Mouse (Mus musculus): Measurements from ENCODE around the gene Rnf181. TPM values are rescaled to one million over a fixed set of nuclear protein-coding genes. Genes with fewer than 3 reads are reported as not detected.

Rnf181 gene
- polyA plus RNA-seq, 1 experiment, result 104 TPM

GRCm38 (mm10) chr6:72323786-72324508, 42.8 kb downstream of the Rnf181 start:
- peaks cover 4% of the 10 kb centered on the region; the same call in 1 of the 2 replicates for H3K4me1 ChIP-seq (ENCODE audit: control insufficient read depth, insufficient read depth, low read length)
- TF ChIP-seq CTCF (IDR thresholded peaks at IDR 0.05; ENCODE audit: control insufficient read depth, insufficient read depth, low read length) (no peak), POLR2A (IDR thresholded peaks at IDR 0.05; ENCODE audit: borderline replicate concordance, control insufficient read depth, low read depth, low read length) (no peak)
- 82% methylated on average over 6 of the region's 6 CpGs for WGBS
- H3K4me3 ChIP-seq (replicated peaks; ENCODE audit: control insufficient read depth, low read depth, low read length), result no peak overlapping the region
- no peak overlapping the region for H3K27ac ChIP-seq (ENCODE audit: control insufficient read depth, insufficient read depth, low read depth, low read length, poor library complexity)

DNA sequence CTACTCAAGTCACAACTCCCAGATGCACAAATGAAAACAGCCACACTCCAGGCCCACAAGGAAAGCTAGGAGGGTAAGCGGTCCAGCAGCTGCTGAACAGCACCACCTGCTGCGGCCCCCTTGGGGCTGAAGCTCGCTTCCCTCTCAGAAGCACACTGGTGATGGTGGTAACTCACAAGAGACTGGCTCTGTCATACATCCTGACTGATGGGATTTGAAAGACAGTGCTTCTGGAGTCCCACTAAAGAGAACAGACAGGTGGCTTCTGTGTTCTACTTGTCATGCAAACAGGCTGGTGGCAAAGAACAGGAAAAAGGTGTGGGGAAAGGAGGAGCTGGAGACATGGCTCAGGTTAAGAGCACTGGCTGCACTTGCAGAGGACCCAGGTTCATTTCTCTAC, 43.8 kb downstream of the Rnf181 start:
- Histone ChIP-seq H3K4me1 (ENCODE audit: control insufficient read depth, insufficient read depth, low read length) (no peaks in the 10 kb centered on the region), H3K4me3 (replicated peaks; ENCODE audit: control insufficient read depth, low read depth, low read length) (no peak overlapping the region), H3K27ac (ENCODE audit: control insufficient read depth, insufficient read depth, low read depth, low read length, poor library complexity) (no peak overlapping the region)
- TF ChIP-seq CTCF (IDR thresholded peaks at IDR 0.05; ENCODE audit: control insufficient read depth, insufficient read depth, low read length) (no peak), POLR2A (IDR thresholded peaks at IDR 0.05; ENCODE audit: borderline replicate concordance, control insufficient read depth, low read depth, low read length) (no peak)
- 96% methylated on average over 3 of the region's 3 CpGs for WGBS

- TF ChIP-seq CTCF (IDR thresholded peaks at IDR 0.05; ENCODE audit: control insufficient read depth, insufficient read depth, low read length), result no peak
- WGBS, result 66% methylated on average over 11 of the region's 11 CpGs
- no peak overlapping the region for H3K27ac ChIP-seq (ENCODE audit: control insufficient read depth, insufficient read depth, low read depth, low read length, poor library complexity)
- H3K4me3 ChIP-seq (replicated peaks; ENCODE audit: control insufficient read depth, low read depth, low read length), result no peak overlapping the region
- H3K4me1 ChIP-seq (ENCODE audit: control insufficient read depth, insufficient read depth, low read length), result no peaks in the 10 kb centered on the region
Measured at GRCm38 (mm10) chr6:72319019-72319418, 47.7 kb downstream of the Rnf181 start.

GRCm38 (mm10) chr6:72318440-72318839, 48.3 kb downstream of the Rnf181 start:
- Histone ChIP-seq H3K4me1 (ENCODE audit: control insufficient read depth, insufficient read depth, low read length) (no peaks in the 10 kb centered on the region), H3K27ac (ENCODE audit: control insufficient read depth, insufficient read depth, low read depth, low read length, poor library complexity) (no peak overlapping the region), H3K4me3 (replicated peaks; ENCODE audit: control insufficient read depth, low read depth, low read length) (no peak overlapping the region)
- TF ChIP-seq CTCF (IDR thresholded peaks at IDR 0.05; ENCODE audit: control insufficient read depth, insufficient read depth, low read length), result no peak
- 64% methylated on average over 5 of the region's 5 CpGs for WGBS

DNA sequence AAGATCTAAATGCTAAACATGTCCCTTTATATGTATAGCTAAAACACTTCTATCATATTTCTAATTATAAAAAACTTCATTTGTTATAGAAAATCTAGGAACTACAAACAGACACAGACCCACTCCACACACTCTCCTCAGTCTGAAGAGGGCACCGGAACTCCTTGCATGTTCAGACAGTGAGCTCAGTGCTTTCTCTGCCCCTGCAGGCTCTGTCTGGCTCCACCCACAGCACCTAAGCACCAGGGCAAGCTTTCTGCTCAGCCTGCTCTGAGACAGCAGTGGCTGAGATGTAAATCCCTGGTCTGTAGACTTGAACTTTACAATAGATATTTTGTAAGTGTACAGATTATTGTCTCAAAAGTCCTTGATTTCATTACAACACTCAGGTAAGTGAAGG, 50.7 kb downstream of the Rnf181 start:
- H3K4me1 ChIP-seq (ENCODE audit: control insufficient read depth, insufficient read depth, low read length), result no peaks in the 10 kb centered on the region
- TF ChIP-seq POLR2A (IDR thresholded peaks at IDR 0.05; ENCODE audit: borderline replicate concordance, control insufficient read depth, low read depth, low read length) (no peak), CTCF (IDR thresholded peaks at IDR 0.05; ENCODE audit: control insufficient read depth, insufficient read depth, low read length) (no peak)
- no peak overlapping the region for H3K27ac ChIP-seq (ENCODE audit: control insufficient read depth, insufficient read depth, low read depth, low read length, poor library complexity)
- WGBS, result 67% methylated on average over 1 of the region's 1 CpGs
- no peak overlapping the region for H3K4me3 ChIP-seq (replicated peaks; ENCODE audit: control insufficient read depth, low read depth, low read length)

GRCm38 (mm10) chr6:72315384-72315783, 51.4 kb downstream of the Rnf181 start:
- Histone ChIP-seq H3K4me3 (replicated peaks; ENCODE audit: control insufficient read depth, low read depth, low read length) (no peak overlapping the region), H3K4me1 (ENCODE audit: control insufficient read depth, insufficient read depth, low read length) (no peaks in the 10 kb centered on the region), H3K27ac (ENCODE audit: control insufficient read depth, insufficient read depth, low read depth, low read length, poor library complexity) (no peak overlapping the region)
- no peak for TF ChIP-seq POLR2A (IDR thresholded peaks at IDR 0.05; ENCODE audit: borderline replicate concordance, control insufficient read depth, low read depth, low read length)
- TF ChIP-seq CTCF (IDR thresholded peaks at IDR 0.05; ENCODE audit: control insufficient read depth, insufficient read depth, low read length), result no peak
- WGBS, result 84% methylated on average over 2 of the region's 2 CpGs

GRCm38 (mm10) chr6:72313124-72313867, 53.5 kb downstream of the Rnf181 start:
- 78% methylated on average over 11 of the region's 11 CpGs for WGBS
- Histone ChIP-seq H3K4me1 (ENCODE audit: control insufficient read depth, insufficient read depth, low read length) (no peaks in the 10 kb centered on the region), H3K27ac (ENCODE audit: control insufficient read depth, insufficient read depth, low read depth, low read length, poor library complexity) (no peak overlapping the region), H3K4me3 (replicated peaks; ENCODE audit: control insufficient read depth, low read depth, low read length) (no peak overlapping the region)
- TF ChIP-seq POLR2A (IDR thresholded peaks at IDR 0.05; ENCODE audit: borderline replicate concordance, control insufficient read depth, low read depth, low read length), result no peak
- TF ChIP-seq CTCF (IDR thresholded peaks at IDR 0.05; ENCODE audit: control insufficient read depth, insufficient read depth, low read length), result no peak

DNA sequence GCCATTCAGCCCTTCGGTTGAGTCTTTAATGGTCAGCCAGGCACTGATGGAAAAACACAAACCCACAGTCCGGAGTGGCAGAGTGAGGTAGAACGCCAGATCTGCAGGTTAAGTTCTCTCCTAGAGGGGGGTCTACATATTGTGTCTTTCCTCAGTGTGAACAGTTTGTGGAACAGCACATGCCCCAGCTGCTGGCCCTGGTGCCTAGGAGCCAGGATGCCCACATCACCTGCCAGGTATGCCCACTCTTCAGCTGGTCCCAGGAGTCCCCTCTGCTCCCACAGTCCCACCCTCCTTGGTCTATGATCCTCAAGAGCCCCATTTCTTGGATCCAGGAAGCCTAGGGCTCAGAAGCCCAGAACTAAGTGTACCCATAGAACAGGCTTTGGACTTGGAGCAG, 54.6 kb downstream of the Rnf181 start:
- TF ChIP-seq POLR2A (IDR thresholded peaks at IDR 0.05; ENCODE audit: borderline replicate concordance, control insufficient read depth, low read depth, low read length) (no peak), CTCF (IDR thresholded peaks at IDR 0.05; ENCODE audit: control insufficient read depth, insufficient read depth, low read length) (no peak)
- no peaks in the 10 kb centered on the region; the same call in 1 of the 2 replicates for H3K4me1 ChIP-seq (ENCODE audit: control insufficient read depth, insufficient read depth, low read length)
- H3K4me3 ChIP-seq (replicated peaks; ENCODE audit: control insufficient read depth, low read depth, low read length), result no peak overlapping the region
- WGBS, result 96% methylated on average over 3 of the region's 3 CpGs
- H3K27ac ChIP-seq (ENCODE audit: control insufficient read depth, insufficient read depth, low read depth, low read length, poor library complexity), result no peak overlapping the region

Other genes with a start within 250 kb of the Rnf181 start
- 0.56 and 1.9 TPM in 2 replicates for gene Atoh8, start 131.4 kb downstream of the Rnf181 start, polyA plus RNA-seq (2011; ENCODE audit: insufficient read depth, insufficient read length, low replicate concordance, missing spikeins)
- gene Sftpb, start 62.3 kb downstream of the Rnf181 start, polyA plus RNA-seq (2011; ENCODE audit: insufficient read depth, insufficient read length, low replicate concordance, missing spikeins), result not detected in 2 replicates
- gene Usp39, start 21.8 kb downstream of the Rnf181 start, polyA plus RNA-seq (2011; ENCODE audit: insufficient read depth, insufficient read length, low replicate concordance, missing spikeins), result 30.0 and 53.7 TPM in 2 replicates
- gene 0610030E20Rik, start 19.6 kb downstream of the Rnf181 start, polyA plus RNA-seq (2011; ENCODE audit: insufficient read depth, insufficient read length, low replicate concordance, missing spikeins), result 12.9 and 21.8 TPM in 2 replicates
- gene Tmem150a, start 11.5 kb downstream of the Rnf181 start, polyA plus RNA-seq (2011; ENCODE audit: insufficient read depth, insufficient read length, low replicate concordance, missing spikeins), result 2.2 and 10.2 TPM in 2 replicates
- gene Vamp5, start 13.5 kb upstream of the Rnf181 start, polyA plus RNA-seq (2011; ENCODE audit: insufficient read depth, insufficient read length, low replicate concordance, missing spikeins), result 80.8 and 96.2 TPM in 2 replicates
- 483 and 542 TPM in 2 replicates for gene Vamp8, start 23.7 kb upstream of the Rnf181 start, polyA plus RNA-seq (2011; ENCODE audit: insufficient read depth, insufficient read length, low replicate concordance, missing spikeins)
- gene Ggcx, start 47.4 kb upstream of the Rnf181 start, polyA plus RNA-seq (2011; ENCODE audit: insufficient read depth, insufficient read length, low replicate concordance, missing spikeins), result 2.6 and 8.1 TPM in 2 replicates
- gene Mat2a, start 72.6 kb upstream of the Rnf181 start, polyA plus RNA-seq (2011; ENCODE audit: insufficient read depth, insufficient read length, low replicate concordance, missing spikeins), result 69.9 and 85.8 TPM in 2 replicates
- gene Sh2d6, start 154.8 kb upstream of the Rnf181 start, polyA plus RNA-seq (2011; ENCODE audit: insufficient read depth, insufficient read length, low replicate concordance, missing spikeins), result not detected in 2 replicates
- 16.4 and 60.4 TPM in 2 replicates for gene Capg, start 177.4 kb upstream of the Rnf181 start, polyA plus RNA-seq (2011; ENCODE audit: insufficient read depth, insufficient read length, low replicate concordance, missing spikeins)
- gene Elmod3, start 231.5 kb upstream of the Rnf181 start, polyA plus RNA-seq (2011; ENCODE audit: insufficient read depth, insufficient read length, low replicate concordance, missing spikeins), result 2.7 and 5.2 TPM in 2 replicates
- 1.3 and 4.0 TPM in 2 replicates for gene Retsat, start 231.5 kb upstream of the Rnf181 start, polyA plus RNA-seq (2011; ENCODE audit: insufficient read depth, insufficient read length, low replicate concordance, missing spikeins)